Mouse (Mus musculus): ENCODE measurements around the gene Scnm1.

Scnm1 gene

GRCm38 (mm10) chr3:95106338-95107117, 27.3 kb downstream of the Scnm1 start, which contains the start of gene Pip5k1a:
Pip5k1a (minus strand) TSS chr3:95106930.
- peak; percentile 97 for DNase-seq

DNA sequence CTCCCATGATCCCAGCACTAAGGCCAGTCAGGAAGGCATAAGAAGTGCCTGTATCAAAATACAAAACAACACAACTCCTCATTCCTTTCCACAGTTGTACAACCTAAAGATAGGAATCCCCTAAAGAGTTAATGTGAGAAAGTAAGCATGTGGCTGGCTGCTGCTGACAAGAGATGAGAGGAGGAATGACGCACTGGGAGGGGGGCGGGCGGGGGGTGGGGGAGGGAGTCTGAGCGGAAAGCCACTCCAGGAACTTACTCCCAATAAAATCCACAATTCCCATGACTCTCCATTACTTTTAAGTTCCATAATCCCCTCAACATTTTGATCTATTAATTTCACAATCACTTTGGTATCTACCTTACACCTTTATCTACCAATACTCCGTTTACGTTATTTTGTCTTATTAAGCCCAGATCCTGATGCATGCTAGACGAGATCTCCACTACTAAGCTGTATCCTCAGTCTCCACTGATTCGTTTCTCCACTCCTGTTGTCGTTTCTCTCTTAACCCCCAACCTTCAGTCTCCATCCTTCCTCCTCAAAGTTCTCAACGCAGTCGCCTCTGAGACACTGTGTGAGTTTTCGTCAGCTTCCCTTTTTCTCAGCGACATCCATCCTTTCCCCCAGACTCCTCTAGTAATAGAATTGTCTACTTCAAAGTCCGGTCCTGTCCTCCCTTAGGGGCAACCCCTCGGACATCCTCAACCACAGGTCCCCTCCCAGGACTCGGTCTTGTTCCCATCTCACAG, 28.0 kb downstream of the Scnm1 start:
- no peak for DNase-seq

- no peak for DNase-seq
Measured at GRCm38 (mm10) chr3:95105121-95105520, 28.7 kb downstream of the Scnm1 start.

GRCm38 (mm10) chr3:95100854-95101253, 33.0 kb downstream of the Scnm1 start:
- no peak for DNase-seq

- DNase-seq = no peak
Measured at GRCm38 (mm10) chr3:95088071-95088470, 45.7 kb downstream of the Scnm1 start.

Data from cerebellum, adult 9-10 months (tissue).